In the genomic region with DNA sequence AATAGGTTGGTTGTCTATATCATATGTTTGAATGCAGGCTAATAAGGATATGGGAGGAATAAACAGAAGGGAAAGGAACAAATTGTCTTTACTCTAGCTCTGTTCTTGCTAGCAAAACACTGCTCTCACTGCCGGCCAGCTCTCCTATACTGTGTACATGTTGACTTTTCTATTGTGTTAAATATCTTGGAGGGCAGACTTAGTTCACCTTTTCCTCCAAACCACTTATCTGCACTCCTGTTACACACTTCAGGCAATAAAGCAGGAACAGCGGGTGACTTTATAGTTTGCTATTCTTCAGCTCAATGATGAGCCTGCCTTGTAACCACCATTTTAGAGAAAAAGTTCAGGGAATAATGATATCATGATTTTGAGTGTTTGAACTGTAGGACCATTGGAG, we compare ENCODE assay signal across 19 mouse cellular contexts.
"Had no signal": no experiment of that assay in that cellular context is flagged by ENCODE, and none has a peak within 500 bp of the region (broad histone marks: within the 10 kb centered on the region; RNA-seq: fewer than 3 reads in every experiment).

No protein-coding gene starts in this region.

- H3K9ac ChIP-seq: limb, embryonic 13.5 days; liver, embryonic 12.5 days; liver, embryonic 15.5 days; neural tube, embryonic 13.5 days had no signal

- H3K4me1 ChIP-seq: limb, embryonic 10.5 days; limb, embryonic 13.5 days; liver, embryonic 12.5 days; liver, embryonic 15.5 days had no signal

- ATAC-seq: intestine, postnatal 0 days; liver, embryonic 12.5 days had no signal

- H3K27ac ChIP-seq: kidney, postnatal 0 days; layer of hippocampus, adult 2 months; limb, embryonic 10.5 days; limb, embryonic 13.5 days; liver, embryonic 12.5 days; liver, embryonic 15.5 days; macrophage; neural tube, embryonic 13.5 days had no signal

- H3K4me2 ChIP-seq: limb, embryonic 13.5 days; liver, embryonic 12.5 days; liver, embryonic 15.5 days; neural tube, embryonic 13.5 days had no signal

- H3K9me3 ChIP-seq: limb, embryonic 10.5 days; limb, embryonic 13.5 days; neural tube, embryonic 13.5 days had no signal

- H3K4me3 ChIP-seq: layer of hippocampus, adult 2 months; limb, embryonic 10.5 days; limb, embryonic 13.5 days; liver, embryonic 12.5 days; liver, embryonic 15.5 days; myocyte; neural tube, embryonic 13.5 days had no signal

- H3K27me3 ChIP-seq: limb, embryonic 13.5 days; liver, embryonic 12.5 days; liver, embryonic 15.5 days; neural tube, embryonic 13.5 days had no signal

- DNase-seq: kidney, adult 2 months; kidney, postnatal 25 days; layer of hippocampus, adult 9-11 months; liver; retina, postnatal 1 day; right cerebral cortex, postnatal 25 days; spleen, adult 18-20 months; thymus, adult 18-20 months; thymus, postnatal 36 days had no signal

- H3K36me3 ChIP-seq: limb, embryonic 10.5 days; limb, embryonic 13.5 days; liver, embryonic 12.5 days; liver, embryonic 15.5 days; neural tube, embryonic 13.5 days had no signal
